Mouse (Mus musculus) neural tube, embryonic 11.5 days (tissue): ENCODE data around the gene Ccdc157. TPM values are rescaled to one million over a fixed set of nuclear protein-coding genes. Genes with fewer than 3 reads are reported as not detected.
"Not testable (repeated sequence)": the region's sequence is repeated elsewhere in the genome, so short reads cannot be mapped to it uniquely, and the experiment has no call there.

Source experiments
- ATAC-seq: fragments of 200-750 bp; cut with Nextera tagmentation; 2 replicates; pipeline ENCODE4 v1.8.0; 2017; ENCODE audit warnings: moderate number of reproducible peaks, mild to moderate bottlenecking, moderate TSS enrichment, moderate library complexity; ENCODE audit not compliant: insufficient read depth, low FRiP score, low TSS enrichment
- DNase-seq: peaks from one replicate; pipeline ENCODE4 v3.0.0-alpha.2; 2015; ENCODE audit warnings: low spot score
- H3K27ac ChIP-seq: fragments of 300-500 bp; sonication (generic); 2 replicates; pipeline ENCODE4 v1.5.1; 2014; ENCODE audit warnings: low read depth, mild to moderate bottlenecking, low read length
- H3K27me3 ChIP-seq: fragments of 300-500 bp; sonication (generic); 2 replicates; pipeline ENCODE4 v1.6.1; 2014; ENCODE audit warnings: mild to moderate bottlenecking, low read length, mixed read lengths; ENCODE audit not compliant: control insufficient read depth, insufficient read depth
- H3K36me3 ChIP-seq: fragments of 300-500 bp; sonication (generic); 2 replicates; pipeline ENCODE4 v1.6.1; 2014; ENCODE audit warnings: mild to moderate bottlenecking, low read length, moderate library complexity, mixed read lengths; ENCODE audit not compliant: control insufficient read depth, insufficient read depth
- H3K4me1 ChIP-seq: fragments of 300-500 bp; sonication (generic); 2 replicates; pipeline ENCODE4 v1.6.1; 2014; ENCODE audit warnings: low read length, mixed read lengths; ENCODE audit not compliant: control insufficient read depth, insufficient read depth
- H3K4me2 ChIP-seq: fragments of 300-500 bp; sonication (generic); 2 replicates; pipeline ENCODE4 v1.6.1; 2014; ENCODE audit warnings: low read depth, mild to moderate bottlenecking, moderate library complexity
- H3K4me3 ChIP-seq: fragments of 300-500 bp; sonication (generic); 2 replicates; pipeline ENCODE4 v1.5.1; 2014; ENCODE audit warnings: low read depth, low read length
- H3K9ac ChIP-seq: fragments of 300-500 bp; sonication (generic); 2 replicates; pipeline ENCODE4 v1.6.1; 2014; ENCODE audit warnings: mild to moderate bottlenecking, low read length
- H3K9me3 ChIP-seq: fragments of 300-500 bp; sonication (generic); 2 replicates; pipeline ENCODE4 v1.6.1; 2016; ENCODE audit warnings: low read length; ENCODE audit not compliant: control insufficient read depth
- WGBS: fragments of 180-500 bp; shearing (Covaris S2); extraction: QIAGEN DNeasy Blood & Tissue Kit; methylation state at CpG from one replicate; pipeline ENCODE4 v1.1.7; 2014; 5-methylcytosine and 5-hydroxymethylcytosine counted together
- polyA plus RNA-seq: library from polyadenylated mRNA; unstranded; fragments of >200 nt; fragmentation: Nextera tagmentation; extraction: Ambion mirVana; gene quantifications from 2 replicates; pipeline ENCODE4 v1.2.1, GENCODE M21; 2014

Ccdc157 gene
- polyA plus RNA-seq, 1 experiment from 2014 or later, result 3.3 TPM

- ATAC-seq, H3K9me3 ChIP-seq, H3K4me3 ChIP-seq, H3K4me1 ChIP-seq, H3K4me2 ChIP-seq, H3K27me3 ChIP-seq, DNase-seq, H3K27ac ChIP-seq, H3K36me3 ChIP-seq, H3K9ac ChIP-seq: not testable (repeated sequence)
- WGBS, result 96% methylated on average over 4 of the region's 4 CpGs
These were observed 31.6 kb downstream of the Ccdc157 start for GRCm38 (mm10) chr11:4128461-4128860.

GRCm38 (mm10) chr11:4127059-4127458 is 33.0 kb downstream of the Ccdc157 start:
- H3K36me3 ChIP-seq, result no peaks in the 10 kb centered on the region
- 83% methylated on average over 1 of the region's 1 CpGs for WGBS
- H3K4me2 ChIP-seq, result no peak overlapping the region
- DNase-seq (no peak), ATAC-seq (no peak)
- H3K9ac ChIP-seq, result no peak overlapping the region
- H3K27me3 ChIP-seq, result no peaks in the 10 kb centered on the region
- no peaks in the 10 kb centered on the region for H3K9me3 ChIP-seq
- no peak overlapping the region for H3K27ac ChIP-seq
- no peaks in the 10 kb centered on the region for H3K4me1 ChIP-seq
- H3K4me3 ChIP-seq, result no peak overlapping the region

GRCm38 (mm10) chr11:4123922-4124321 is 36.2 kb downstream of the Ccdc157 start:
- Histone ChIP-seq H3K36me3 (no peaks in the 10 kb centered on the region), H3K4me1 (no peaks in the 10 kb centered on the region), H3K9me3 (no peaks in the 10 kb centered on the region), H3K9ac (no peak overlapping the region), H3K27ac (no peak overlapping the region), H3K4me2 (no peak overlapping the region), H3K27me3 (no peaks in the 10 kb centered on the region), H3K4me3 (no peak overlapping the region)
- no peak for ATAC-seq
- 60% methylated on average over 5 of the region's 5 CpGs for WGBS
- DNase-seq, result no peak

- DNase-seq (no peak), ATAC-seq (no peak)
- Histone ChIP-seq H3K4me2 (no peak within 1 kb of the TSS), H3K9ac (no peak within 1 kb of the TSS), H3K4me3 (no peak within 1 kb of the TSS), H3K27me3 (no peaks in the 10 kb centered on the region; the same call in 1 of the 2 replicates), H3K36me3 (no peaks in the 10 kb centered on the region), H3K9me3 (no peaks in the 10 kb centered on the region), H3K4me1 (no peaks in the 10 kb centered on the region; the same call in 1 of the 2 replicates), H3K27ac (no peak within 1 kb of the TSS)
- WGBS, result 84% methylated on average over 10 of the region's 10 CpGs
These were observed 37.1 kb downstream of the Ccdc157 start, which contains the start of gene Sec14l2 for GRCm38 (mm10) chr11:4122742-4123579. Gene Sec14l2, minus strand, starts transcription at chr11:4123415.

- no peak for DNase-seq
- no peak overlapping the region for H3K9ac ChIP-seq
- H3K4me3 ChIP-seq, result no peak overlapping the region
- ATAC-seq, result no peak
- no peaks in the 10 kb centered on the region; the same call in 1 of the 2 replicates for H3K4me1 ChIP-seq
- H3K4me2 ChIP-seq, result no peak overlapping the region
- H3K27ac ChIP-seq, result no peak overlapping the region
- no peaks in the 10 kb centered on the region for H3K9me3 ChIP-seq
- 88% methylated on average over 5 of the region's 5 CpGs for WGBS
- H3K27me3 ChIP-seq, result no peaks in the 10 kb centered on the region; the same call in 1 of the 2 replicates
- no peaks in the 10 kb centered on the region for H3K36me3 ChIP-seq
These were observed 37.9 kb downstream of the Ccdc157 start for GRCm38 (mm10) chr11:4122226-4122625.

GRCm38 (mm10) chr11:4121691-4122090 is 38.4 kb downstream of the Ccdc157 start:
- no peak for DNase-seq
- Histone ChIP-seq H3K9me3 (no peaks in the 10 kb centered on the region), H3K27me3 (no peaks in the 10 kb centered on the region; the same call in 1 of the 2 replicates), H3K4me1 (no peaks in the 10 kb centered on the region; the same call in 1 of the 2 replicates), H3K9ac (no peak overlapping the region), H3K36me3 (no peaks in the 10 kb centered on the region), H3K4me2 (no peak overlapping the region), H3K27ac (no peak overlapping the region), H3K4me3 (no peak overlapping the region)
- WGBS, result 79% methylated on average over 3 of the region's 3 CpGs
- no peak for ATAC-seq

- Histone ChIP-seq H3K9ac (no peak overlapping the region), H3K27ac (no peak overlapping the region), H3K4me1 (no peaks in the 10 kb centered on the region; the same call in 1 of the 2 replicates), H3K4me2 (no peak overlapping the region), H3K27me3 (no peaks in the 10 kb centered on the region; the same call in 1 of the 2 replicates), H3K4me3 (no peak overlapping the region), H3K9me3 (no peaks in the 10 kb centered on the region), H3K36me3 (no peaks in the 10 kb centered on the region)
- WGBS, result 78% methylated on average over 5 of the region's 5 CpGs
- ATAC-seq (no peak), DNase-seq (no peak)
These were observed 40.5 kb downstream of the Ccdc157 start for GRCm38 (mm10) chr11:4119635-4120034.

GRCm38 (mm10) chr11:4118081-4118921 is 41.8 kb downstream of the Ccdc157 start:
- H3K4me3 ChIP-seq, result peak overlapping the region; percentile 61
- DNase-seq (peak; percentile 73), ATAC-seq (peak; percentile 73; the same call in 1 of the 2 replicates)
- H3K4me1 ChIP-seq, result no peaks in the 10 kb centered on the region; the same call in 1 of the 2 replicates
- no peaks in the 10 kb centered on the region; the same call in 1 of the 2 replicates for H3K27me3 ChIP-seq
- H3K27ac ChIP-seq, result no peak overlapping the region
- no peaks in the 10 kb centered on the region for H3K9me3 ChIP-seq
- H3K9ac ChIP-seq, result peak overlapping the region; percentile 74
- peak overlapping the region; percentile 97 for H3K4me2 ChIP-seq
- WGBS, result 3% methylated on average over 41 of the region's 41 CpGs
- no peaks in the 10 kb centered on the region for H3K36me3 ChIP-seq
